Mouse (Mus musculus) left cerebral cortex, adult 11 months (tissue): ENCODE data around the gene S100a16.

Experiments used
- DNase-seq: peaks from one replicate; pipeline ENCODE4 v3.0.0; 2022; ENCODE audit warnings: low spot score

S100a16 gene

GRCm38 (mm10) chr3:90517711-90518110 lies 19.3 kb upstream of the S100a16 start:
- DNase-seq: no peak

- DNase-seq: peak; percentile 65
Measured at GRCm38 (mm10) chr3:90525421-90525820, 11.6 kb upstream of the S100a16 start.

GRCm38 (mm10) chr3:90526076-90526475 lies 11.0 kb upstream of the S100a16 start:
- DNase-seq: no peak

- DNase-seq: no peak
Measured at GRCm38 (mm10) chr3:90526580-90526979, 10.5 kb upstream of the S100a16 start, which contains the start of gene S100a14. TSS of gene S100a14 (plus strand) at chr3:90526856.

- DNase-seq: no peak
Measured at GRCm38 (mm10) chr3:90527291-90527873, 9.7 kb upstream of the S100a16 start.

- no peak for DNase-seq
Measured at GRCm38 (mm10) chr3:90531713-90532112, 5.3 kb upstream of the S100a16 start.

- no peak for DNase-seq
Measured at GRCm38 (mm10) chr3:90535446-90535845, 1.6 kb upstream of the S100a16 start.

- no peak for DNase-seq
Measured at GRCm38 (mm10) chr3:90537905-90538296, 847 bp downstream of the S100a16 start.

GRCm38 (mm10) chr3:90540904-90541303 lies 3.9 kb downstream of the S100a16 start:
- DNase-seq: peak; percentile 33

GRCm38 (mm10) chr3:90549676-90550420 lies 12.8 kb downstream of the S100a16 start:
- DNase-seq: no peak

- DNase-seq: no peak
Measured at GRCm38 (mm10) chr3:90550421-90550790, 13.4 kb downstream of the S100a16 start.

GRCm38 (mm10) chr3:90552231-90552630 lies 15.2 kb downstream of the S100a16 start:
- no peak for DNase-seq

- DNase-seq: peak; percentile 49
Measured at GRCm38 (mm10) chr3:90555954-90556353, 18.9 kb downstream of the S100a16 start.

- DNase-seq: no peak
Measured at GRCm38 (mm10) chr3:90560008-90560628, 23.1 kb downstream of the S100a16 start, which contains the start of gene S100a3. TSS of gene S100a3 (plus strand) at chr3:90560578.

GRCm38 (mm10) chr3:90574691-90575090 lies 37.6 kb downstream of the S100a16 start:
- DNase-seq: no peak

GRCm38 (mm10) chr3:90575320-90575719 lies 38.3 kb downstream of the S100a16 start:
- no peak for DNase-seq

- DNase-seq: no peak
Measured at GRCm38 (mm10) chr3:90576351-90577001, 39.4 kb downstream of the S100a16 start.

- no peak for DNase-seq
Measured at GRCm38 (mm10) chr3:90579433-90579832, 42.4 kb downstream of the S100a16 start.

GRCm38 (mm10) chr3:90581141-90581540 lies 44.1 kb downstream of the S100a16 start:
- DNase-seq: no peak

- DNase-seq: no peak
Measured at GRCm38 (mm10) chr3:90582156-90582555, 45.1 kb downstream of the S100a16 start.

- no peak for DNase-seq
Measured at GRCm38 (mm10) chr3:90582556-90582955, 45.5 kb downstream of the S100a16 start.

GRCm38 (mm10) chr3:90583893-90584292 lies 46.8 kb downstream of the S100a16 start:
- DNase-seq: no peak

GRCm38 (mm10) chr3:90585595-90585994 lies 48.5 kb downstream of the S100a16 start:
- DNase-seq: peak; percentile 72
